Mouse (Mus musculus) kidney, postnatal 0 days (tissue): ENCODE data around the gene Prex1. TPM values are rescaled to one million over a fixed set of nuclear protein-coding genes. Genes with fewer than 3 reads are reported as not detected.
A peak's percentile ranks its signal among the peaks of the same experiment; 100 is the strongest.

Experiments
- ATAC-seq: fragments of 200-750 bp; cut with Nextera tagmentation; replicated peaks from 2 replicates; pipeline ENCODE4 v1.8.0; 2017; ENCODE audit warnings: low read depth, moderate number of reproducible peaks, moderate TSS enrichment, moderate library complexity; ENCODE audit not compliant: low FRiP score
- DNase-seq: peaks from one replicate; pipeline ENCODE4 v3.0.0-alpha.2; 2016; ENCODE audit warnings: low spot score
- H3K27ac ChIP-seq: fragments of 300-500 bp; sonication (generic); 2 replicates; pipeline ENCODE4 v1.5.1; 2014; ENCODE audit warnings: mild to moderate bottlenecking
- H3K27me3 ChIP-seq: fragments of 300-500 bp; sonication (generic); 2 replicates; pipeline ENCODE4 v1.6.1; 2014; ENCODE audit warnings: low read length, mixed read lengths; ENCODE audit not compliant: insufficient read depth
- H3K36me3 ChIP-seq: fragments of 300-500 bp; sonication (generic); 2 replicates; pipeline ENCODE4 v1.6.1; 2014; ENCODE audit warnings: low read length, mixed read lengths; ENCODE audit not compliant: insufficient read depth
- H3K4me1 ChIP-seq: fragments of 300-500 bp; sonication (generic); replicated peaks from 2 replicates; pipeline ENCODE4 v1.6.1; 2014; ENCODE audit warnings: antibody characterized with exemption, low read length, mixed read lengths; ENCODE audit not compliant: insufficient read depth
- H3K4me2 ChIP-seq: fragments of 300-500 bp; sonication (generic); 2 replicates; pipeline ENCODE4 v1.6.1; 2014; ENCODE audit warnings: mild to moderate bottlenecking, low read length, moderate library complexity, mixed read lengths
- H3K4me3 ChIP-seq: fragments of 300-500 bp; sonication (generic); replicated peaks from 2 replicates; pipeline ENCODE4 v1.5.1; 2014; ENCODE audit warnings: low read depth, low read length
- H3K9ac ChIP-seq: fragments of 300-500 bp; sonication (generic); 2 replicates; pipeline ENCODE4 v1.6.1; 2014; ENCODE audit warnings: low read depth, low read length
- H3K9me3 ChIP-seq: fragments of 300-500 bp; sonication (generic); replicated peaks from 2 replicates; pipeline ENCODE4 v1.6.1; 2016; ENCODE audit warnings: low read length, inconsistent platforms, mixed read lengths
- CTCF ChIP-seq: IDR thresholded peaks from 2 replicates; pipeline ENCODE4 v1.5.1; 2016; ENCODE audit warnings: antibody characterized with exemption, low read depth, mild to moderate bottlenecking, moderate library complexity
- WGBS: fragments of 180-500 bp; shearing (Covaris S2); extraction: QIAGEN DNeasy Blood & Tissue Kit; methylation state at CpG from one replicate; pipeline ENCODE4 v1.1.7; 2014; 5-methylcytosine and 5-hydroxymethylcytosine counted together
- polyA plus RNA-seq: library from polyadenylated mRNA; unstranded; fragments of >200 nt; fragmentation: Nextera tagmentation; extraction: Ambion mirVana; gene quantifications from 2 replicates; pipeline ENCODE4 v1.2.1, GENCODE M21; 2015

Prex1 gene
- polyA plus RNA-seq, 1 experiment from 2014 or later = 9.8 TPM

DNA sequence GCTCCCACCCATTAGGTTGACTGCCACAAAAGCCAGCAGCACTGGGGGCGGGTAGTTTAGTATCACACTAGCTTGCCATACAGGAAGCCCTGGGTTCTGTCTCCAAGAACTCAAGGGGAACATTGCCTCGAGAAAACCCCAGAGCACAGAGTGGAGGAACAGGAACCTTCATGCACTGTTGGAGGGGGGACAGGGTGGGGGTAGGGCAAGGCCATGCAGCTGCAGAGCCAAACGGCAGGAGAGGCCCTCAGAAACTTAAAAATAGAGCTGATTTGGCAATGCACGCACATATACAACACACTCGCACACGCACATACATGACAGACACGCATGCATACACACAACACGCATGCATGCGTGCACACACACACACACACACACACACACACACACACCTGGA is 32.2 kb upstream of the Prex1 start:
- DNase-seq (no peak), ATAC-seq (no peak)
- TF ChIP-seq CTCF = no peak
- WGBS = 76% methylated on average over 9 of the region's 9 CpGs
- no peaks in the 10 kb centered on the region for H3K36me3 ChIP-seq
- H3K4me1 ChIP-seq = no peaks in the 10 kb centered on the region
- no peaks in the 10 kb centered on the region for H3K27me3 ChIP-seq
- no peak overlapping the region for H3K4me3 ChIP-seq
- H3K9me3 ChIP-seq = no peaks in the 10 kb centered on the region
- H3K4me2 ChIP-seq = no peak overlapping the region
- H3K9ac ChIP-seq = no peak overlapping the region
- no peak overlapping the region for H3K27ac ChIP-seq

GRCm38 (mm10) chr2:166744433-166744832 is 30.8 kb upstream of the Prex1 start:
- no peak for DNase-seq
- H3K27ac ChIP-seq = no peak overlapping the region

GRCm38 (mm10) chr2:166743504-166743903 is 29.9 kb upstream of the Prex1 start:
- no peak for TF ChIP-seq CTCF
- no peak overlapping the region for H3K9ac ChIP-seq
- no peaks in the 10 kb centered on the region for H3K4me1 ChIP-seq
- no peak for DNase-seq
- no peak overlapping the region for H3K4me2 ChIP-seq
- no peaks in the 10 kb centered on the region for H3K9me3 ChIP-seq
- 54% methylated on average over 4 of the region's 4 CpGs for whole genome bisulfite sequencing
- H3K4me3 ChIP-seq = no peak overlapping the region
- H3K36me3 ChIP-seq = no peaks in the 10 kb centered on the region
- H3K27ac ChIP-seq = no peak overlapping the region
- no peaks in the 10 kb centered on the region for H3K27me3 ChIP-seq
- ATAC-seq = no peak

More at GRCm38 (mm10) chr2:166744433-166744832, 30.8 kb upstream of the Prex1 start:
- H3K9ac ChIP-seq = 0 out of 2 replicates have a peak overlapping the region, but pooled peaks have one; percentile 4
- no peaks in the 10 kb centered on the region for H3K36me3 ChIP-seq
- H3K4me2 ChIP-seq = no peak overlapping the region
- H3K4me1 ChIP-seq = no peaks in the 10 kb centered on the region
- no peaks in the 10 kb centered on the region for H3K9me3 ChIP-seq
- WGBS = 78% methylated on average over 7 of the region's 7 CpGs
- H3K27me3 ChIP-seq = no peaks in the 10 kb centered on the region
- no peak for TF ChIP-seq CTCF
- no peak for ATAC-seq
- H3K4me3 ChIP-seq = no peak overlapping the region

GRCm38 (mm10) chr2:166741445-166741844 is 27.8 kb upstream of the Prex1 start:
- H3K4me1 ChIP-seq = no peaks in the 10 kb centered on the region
- H3K9me3 ChIP-seq = no peaks in the 10 kb centered on the region
- H3K36me3 ChIP-seq = no peaks in the 10 kb centered on the region
- H3K4me3 ChIP-seq = no peak overlapping the region
- H3K4me2 ChIP-seq = no peak overlapping the region
- DNase-seq (no peak), ATAC-seq (no peak)
- TF ChIP-seq CTCF = no peak
- no peak overlapping the region for H3K27ac ChIP-seq
- WGBS = 78% methylated on average over 6 of the region's 6 CpGs
- no peak overlapping the region for H3K9ac ChIP-seq
- H3K27me3 ChIP-seq = no peaks in the 10 kb centered on the region

DNA sequence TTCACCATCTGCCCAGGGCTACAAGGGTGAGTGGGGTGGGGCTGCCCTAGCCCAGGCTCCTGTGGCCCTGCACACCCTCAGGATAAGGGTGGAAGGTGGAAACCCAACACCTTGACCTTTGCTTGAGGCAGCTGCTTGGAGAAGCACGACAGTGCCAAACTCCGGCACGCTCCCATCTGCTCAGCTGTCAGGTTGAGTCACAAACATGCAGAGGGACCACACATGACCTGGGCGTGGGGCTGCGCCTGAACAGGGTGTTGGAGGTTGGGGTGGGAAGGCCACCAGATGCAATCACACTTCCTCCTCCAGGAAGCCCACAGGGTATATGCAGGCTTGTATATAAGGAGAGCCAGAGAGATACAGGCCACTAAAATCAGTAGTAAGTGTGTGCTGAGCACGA is 26.8 kb upstream of the Prex1 start:
- no peak for ATAC-seq
- Histone ChIP-seq H3K9ac (no peak overlapping the region), H3K27ac (no peak overlapping the region), H3K27me3 (no peaks in the 10 kb centered on the region), H3K9me3 (no peaks in the 10 kb centered on the region), H3K4me3 (no peak overlapping the region), H3K36me3 (no peaks in the 10 kb centered on the region), H3K4me2 (no peak overlapping the region), H3K4me1 (no peaks in the 10 kb centered on the region)
- no peak for TF ChIP-seq CTCF
- WGBS = 52% methylated on average over 6 of the region's 6 CpGs
- no peak for DNase-seq

GRCm38 (mm10) chr2:166737307-166737706 is 23.7 kb upstream of the Prex1 start:
- no peaks in the 10 kb centered on the region for H3K4me1 ChIP-seq
- H3K9ac ChIP-seq = no peak overlapping the region
- no peaks in the 10 kb centered on the region for H3K9me3 ChIP-seq
- H3K27me3 ChIP-seq = no peaks in the 10 kb centered on the region
- no peak for TF ChIP-seq CTCF
- DNase-seq (no peak), ATAC-seq (no peak)
- H3K27ac ChIP-seq = no peak overlapping the region
- H3K4me3 ChIP-seq = no peak overlapping the region
- H3K4me2 ChIP-seq = no peak overlapping the region
- no peaks in the 10 kb centered on the region for H3K36me3 ChIP-seq
- 62% methylated on average over 7 of the region's 7 CpGs for WGBS

DNA sequence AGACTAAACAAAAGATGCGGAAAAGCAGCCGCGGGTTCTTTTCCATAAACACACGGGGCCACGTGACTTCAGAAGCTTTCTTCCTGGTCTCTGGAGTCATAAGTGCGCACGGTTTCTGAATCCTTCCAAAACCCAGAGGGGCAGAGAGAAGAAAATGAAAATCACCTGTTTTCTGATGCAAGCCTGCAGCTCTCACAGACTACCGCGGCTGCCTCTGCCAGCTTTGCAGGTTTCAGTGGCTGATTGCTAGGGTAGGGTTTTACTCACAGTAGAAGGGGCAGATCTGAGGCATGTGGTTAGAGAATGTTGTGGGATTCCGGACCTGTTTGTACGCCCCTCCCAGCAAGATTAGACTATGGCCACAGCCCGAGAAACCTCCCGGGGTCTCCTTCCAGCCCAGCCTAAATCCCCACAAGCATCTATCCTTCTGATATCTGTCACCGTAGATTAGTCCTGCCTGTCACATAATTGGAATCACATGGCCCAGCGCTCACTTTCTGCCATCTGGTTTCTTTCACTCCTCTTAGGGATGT is 21.9 kb upstream of the Prex1 start:
- H3K9ac ChIP-seq = no peak overlapping the region
- H3K4me1 ChIP-seq = no peaks in the 10 kb centered on the region
- H3K27ac ChIP-seq = no peak overlapping the region
- 54% methylated on average over 15 of the region's 15 CpGs for WGBS
- no peak overlapping the region for H3K4me3 ChIP-seq
- no peaks in the 10 kb centered on the region for H3K36me3 ChIP-seq
- H3K4me2 ChIP-seq = no peak overlapping the region
- no peaks in the 10 kb centered on the region for H3K27me3 ChIP-seq
- DNase-seq (no peak), ATAC-seq (no peak)
- no peak for TF ChIP-seq CTCF
- no peaks in the 10 kb centered on the region for H3K9me3 ChIP-seq
